Mouse (Mus musculus) embryonic fibroblast, embryonic 13.5 days (primary cell): Measurements from ENCODE around the gene S100pbp.

Experiments used
- CTCF ChIP-seq: IDR thresholded peaks from 2 replicates; pipeline ENCODE4 v1.5.1; 2011; ENCODE audit warnings: mild to moderate bottlenecking, control low read depth, low read length, moderate library complexity, borderline replicate concordance; ENCODE audit not compliant: insufficient read depth
- POLR2A ChIP-seq: IDR thresholded peaks from 2 replicates; pipeline ENCODE4 v1.6.1; 2011; ENCODE audit warnings: low read depth, mild to moderate bottlenecking, control low read depth, low read length, moderate library complexity

DNA sequence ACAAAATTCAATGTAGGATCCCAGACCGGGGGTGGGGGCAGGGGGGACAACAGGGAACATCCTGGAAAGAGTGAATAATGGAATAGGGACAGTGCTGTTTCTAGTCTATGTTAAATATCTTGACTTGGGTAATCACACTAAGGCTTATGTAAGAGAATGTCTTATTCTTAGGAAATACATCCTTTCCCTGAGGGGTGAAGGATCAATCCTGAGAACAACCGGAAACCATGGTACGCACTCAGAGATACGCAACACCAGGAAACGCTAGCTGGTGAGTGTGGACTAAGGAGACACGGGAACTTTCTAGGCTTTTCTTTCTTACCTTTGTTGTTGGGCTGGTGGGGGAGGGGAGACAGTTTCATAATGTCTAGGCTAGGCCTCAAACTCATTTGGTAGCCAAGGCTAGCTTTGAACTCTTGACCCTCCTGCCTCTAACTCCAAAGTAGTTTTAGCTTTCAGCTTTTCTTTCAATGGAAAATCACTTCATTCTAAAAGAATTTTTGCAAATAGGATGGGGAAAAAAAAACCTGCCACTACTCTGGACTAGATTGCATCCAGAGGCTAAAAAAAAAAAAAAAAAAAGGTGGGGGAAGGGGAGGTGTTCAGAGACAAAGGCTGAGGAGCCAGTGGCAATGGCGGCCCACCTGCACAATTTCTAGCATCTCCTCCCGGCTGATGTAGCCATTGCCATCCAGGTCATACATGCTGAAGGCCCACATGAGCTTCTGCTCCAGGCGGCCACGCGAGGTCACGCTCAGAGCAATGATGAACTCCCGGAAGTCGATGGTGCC lies 71.6 kb downstream of the S100pbp start:
- no peak for TF ChIP-seq CTCF
- no peak for TF ChIP-seq POLR2A
